Mouse (Mus musculus): ENCODE results near the gene Mypn. TPM values are rescaled to one million over a fixed set of nuclear protein-coding genes. Genes with fewer than 3 reads are reported as not detected.

Gene Mypn
- total and polyA plus RNA-seq, 3 experiments: 0.17 to 0.81 (median 0.39) TPM

GRCm38 (mm10) chr10:63125343-63125742, 78.4 kb downstream of the Mypn start:
- no peak for TF ChIP-seq UBTF (IDR thresholded peaks at IDR 0.05; ENCODE audit: low read depth, low read length)
- no peak for TF ChIP-seq USF1 (IDR thresholded peaks at IDR 0.05; ENCODE audit: low read depth, low read length)
- peak in 1 of 2 experiments; percentile 31; a peak in 1 of 4 replicates for TF ChIP-seq CTCF (conservative IDR thresholded peaks at IDR 0.05 in 1 of 2, IDR thresholded peaks at IDR 0.05 in 1 of 2; ENCODE audit: low read depth in 2 of 2, low read length in 2 of 2)
- in situ Hi-C loops (cut with MboI; ENCODE audit: low pct_ligation_motif_present, low pct_unique_long_range_greater_than_20kb, low sequenced_read_pairs): no loop called here
- Histone ChIP-seq H3K27me3 (replicated peaks) (no peaks in the 10 kb centered on the region), H3K79me2 (replicated peaks; ENCODE audit: control insufficient read depth, extremely low read depth, insufficient read depth, poor library complexity, severe bottlenecking) (no peaks in the 10 kb centered on the region), H3K27ac (ENCODE audit: insufficient read depth, low read depth) (no peak overlapping the region), H3K4me3 (replicated peaks in 1 of 3; ENCODE audit: low read depth in 2 of 3, low read length in 2 of 3, poor library complexity in 1 of 3) (no peak overlapping the region), H3K4me2 (ENCODE audit: insufficient read depth, low read depth, poor library complexity, severe bottlenecking) (no peak overlapping the region), H3K9me3 (replicated peaks; ENCODE audit: low read length) (no peaks in the 10 kb centered on the region), H3K36me3 (replicated peaks in 1 of 2; ENCODE audit: control insufficient read depth in 1 of 2, insufficient read depth in 1 of 2, low read length in 1 of 2) (no peaks in the 10 kb centered on the region), H3K4me1 (ENCODE audit: control insufficient read depth in 1 of 2, insufficient read depth in 2 of 2) (peaks cover 0 to 6% of the 10 kb centered on the region in 2 experiments; a peak in 2 of 4 replicates), H3K9ac (ENCODE audit: insufficient read depth, low read depth) (no peak overlapping the region)
- no peak for DNase-seq (ENCODE audit: extremely low read depth)
- dilution Hi-C loops (cut with MboI; ENCODE audit: extremely low pct_ligation_motif_present, extremely low pct_unique_long_range_greater_than_20kb, low sequenced_read_pairs): no loop called here

DNA sequence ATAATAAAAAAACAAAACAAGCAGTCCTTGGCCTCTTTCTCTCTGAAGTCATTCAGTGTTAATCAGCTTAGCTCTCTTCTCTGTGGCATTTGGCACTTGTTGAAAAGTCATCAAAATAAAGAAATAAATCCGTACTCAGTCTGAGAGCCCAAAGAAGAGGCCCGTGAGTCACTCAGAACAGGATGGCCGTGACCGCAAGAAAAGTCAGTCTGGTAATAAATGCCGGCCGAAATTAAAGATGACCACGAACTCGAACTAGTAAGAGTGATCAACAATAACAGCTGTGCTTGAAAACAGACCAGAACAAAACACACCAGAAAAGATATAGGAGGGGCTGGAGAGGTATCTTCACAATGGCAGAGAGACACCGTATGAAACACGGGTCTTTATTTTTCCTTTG, 79.7 kb downstream of the Mypn start:
- Histone ChIP-seq H3K4me3 (replicated peaks in 1 of 3; ENCODE audit: low read depth in 2 of 3, low read length in 2 of 3, poor library complexity in 1 of 3) (no peak overlapping the region), H3K27ac (ENCODE audit: insufficient read depth, low read depth) (no peak overlapping the region), H3K9me3 (replicated peaks; ENCODE audit: low read length) (no peaks in the 10 kb centered on the region), H3K4me1 (ENCODE audit: control insufficient read depth in 1 of 2, insufficient read depth in 2 of 2) (peaks cover 0 to 6% of the 10 kb centered on the region in 2 experiments; a peak in 2 of 4 replicates), H3K4me2 (ENCODE audit: insufficient read depth, low read depth, poor library complexity, severe bottlenecking) (no peak overlapping the region), H3K36me3 (replicated peaks in 1 of 2; ENCODE audit: control insufficient read depth in 1 of 2, insufficient read depth in 1 of 2, low read length in 1 of 2) (no peaks in the 10 kb centered on the region), H3K79me2 (replicated peaks; ENCODE audit: control insufficient read depth, extremely low read depth, insufficient read depth, poor library complexity, severe bottlenecking) (no peaks in the 10 kb centered on the region), H3K9ac (ENCODE audit: insufficient read depth, low read depth) (no peak overlapping the region), H3K27me3 (replicated peaks) (no peaks in the 10 kb centered on the region)
- in situ Hi-C loops (cut with MboI; ENCODE audit: low pct_ligation_motif_present, low pct_unique_long_range_greater_than_20kb, low sequenced_read_pairs): no loop called here
- dilution Hi-C loops (cut with MboI; ENCODE audit: extremely low pct_ligation_motif_present, extremely low pct_unique_long_range_greater_than_20kb, low sequenced_read_pairs): no loop called here
- TF ChIP-seq MAZ (IDR thresholded peaks at IDR 0.05; ENCODE audit: low read depth, low read length) (no peak), ELF1 (IDR thresholded peaks at IDR 0.05; ENCODE audit: low read depth, low read length) (no peak), SIN3A (IDR thresholded peaks at IDR 0.05; ENCODE audit: low read length) (no peak), HCFC1 (IDR thresholded peaks at IDR 0.05; ENCODE audit: low read depth, low read length) (no peak), PAX5 (IDR thresholded peaks at IDR 0.05; ENCODE audit: low read length) (no peak), BHLHE40 (IDR thresholded peaks at IDR 0.05; ENCODE audit: low read depth, low read length) (no peak), USF1 (IDR thresholded peaks at IDR 0.05; ENCODE audit: low read depth, low read length) (no peak), ZMIZ1 (IDR thresholded peaks at IDR 0.05; ENCODE audit: low read depth, low read length) (no peak), ZNF384 (IDR thresholded peaks at IDR 0.05; ENCODE audit: low read depth, low read length) (no peak), MAX (IDR thresholded peaks at IDR 0.05; ENCODE audit: low read length) (no peak), KAT2A (IDR thresholded peaks at IDR 0.05; ENCODE audit: insufficient replicate concordance, low read length) (no peak)
- no peak for DNase-seq (ENCODE audit: extremely low read depth)

- H3K9ac ChIP-seq (ENCODE audit: insufficient read depth, low read depth): no peak overlapping the region
- no peak overlapping the region for H3K4me3 ChIP-seq (replicated peaks in 1 of 3; ENCODE audit: low read depth in 2 of 3, low read length in 2 of 3, poor library complexity in 1 of 3)
- no peaks in the 10 kb centered on the region for H3K79me2 ChIP-seq (replicated peaks; ENCODE audit: control insufficient read depth, extremely low read depth, insufficient read depth, poor library complexity, severe bottlenecking)
- H3K4me1 ChIP-seq (ENCODE audit: control insufficient read depth in 1 of 2, insufficient read depth in 2 of 2): peaks cover 0 to 6% of the 10 kb centered on the region in 2 experiments; a peak in 2 of 4 replicates
- no peaks in the 10 kb centered on the region for H3K36me3 ChIP-seq (replicated peaks in 1 of 2; ENCODE audit: control insufficient read depth in 1 of 2, insufficient read depth in 1 of 2, low read length in 1 of 2)
- no peak overlapping the region for H3K27ac ChIP-seq (ENCODE audit: insufficient read depth, low read depth)
- DNase-seq (ENCODE audit: extremely low read depth): peak; percentile 36
- in situ Hi-C loops (cut with MboI; ENCODE audit: low pct_ligation_motif_present, low pct_unique_long_range_greater_than_20kb, low sequenced_read_pairs): no loop called here
- no peaks in the 10 kb centered on the region for H3K27me3 ChIP-seq (replicated peaks)
- dilution Hi-C loops (cut with MboI; ENCODE audit: extremely low pct_ligation_motif_present, extremely low pct_unique_long_range_greater_than_20kb, low sequenced_read_pairs): no loop called here
- no peak overlapping the region; the same call in 1 of the 2 replicates for H3K4me2 ChIP-seq (ENCODE audit: insufficient read depth, low read depth, poor library complexity, severe bottlenecking)
- no peaks in the 10 kb centered on the region for H3K9me3 ChIP-seq (replicated peaks; ENCODE audit: low read length)
- TF ChIP-seq JUN (IDR thresholded peaks at IDR 0.05; ENCODE audit: insufficient read depth, low read depth, low read length): no peak
- no peak for TF ChIP-seq MEF2A (IDR thresholded peaks at IDR 0.05; ENCODE audit: borderline replicate concordance, low read depth, low read length)
- no peak for TF ChIP-seq ELF1 (IDR thresholded peaks at IDR 0.05; ENCODE audit: low read depth, low read length)
- no peak for TF ChIP-seq ETS1 (conservative IDR thresholded peaks at IDR 0.05; ENCODE audit: low read depth, low read length)
- no peak for TF ChIP-seq TBP (conservative IDR thresholded peaks at IDR 0.05; ENCODE audit: low read depth, low read length)
- no peak for TF ChIP-seq CHD2 (IDR thresholded peaks at IDR 0.05; ENCODE audit: low read length)
- TF ChIP-seq CHD1 (IDR thresholded peaks at IDR 0.05; ENCODE audit: low read depth, low read length): no peak
- TF ChIP-seq SMC3 (IDR thresholded peaks at IDR 0.05; ENCODE audit: low read depth, low read length): no peak
- no peak for TF ChIP-seq MAFK (IDR thresholded peaks at IDR 0.05; ENCODE audit: insufficient replicate concordance, low read length)
- TF ChIP-seq ZMIZ1 (IDR thresholded peaks at IDR 0.05; ENCODE audit: low read depth, low read length): no peak
- TF ChIP-seq NRF1 (IDR thresholded peaks at IDR 0.05; ENCODE audit: low read depth, low read length): no peak
- no peak for TF ChIP-seq GABPA (IDR thresholded peaks at IDR 0.05; ENCODE audit: insufficient replicate concordance, low read depth, low read length)
- TF ChIP-seq MAZ (IDR thresholded peaks at IDR 0.05; ENCODE audit: low read depth, low read length): no peak
- TF ChIP-seq USF2 (conservative IDR thresholded peaks at IDR 0.05; ENCODE audit: low read depth, low read length): no peak
- no peak for TF ChIP-seq ZC3H11A (IDR thresholded peaks at IDR 0.05; ENCODE audit: low read depth, low read length)
- no peak for TF ChIP-seq BHLHE40 (IDR thresholded peaks at IDR 0.05; ENCODE audit: low read depth, low read length)
- TF ChIP-seq POLR2AphosphoS2 (IDR thresholded peaks at IDR 0.05; ENCODE audit: low read depth, low read length): no peak
Measured at GRCm38 (mm10) chr10:63123141-63123540, 80.6 kb downstream of the Mypn start.

Measured in CH12.LX (cell line).